Mouse (Mus musculus) heart, embryonic 14.5 days (tissue): ENCODE measurements around the gene Pcbp4. TPM values are rescaled to one million over a fixed set of nuclear protein-coding genes. Genes with fewer than 3 reads are reported as not detected.
A peak's percentile ranks its signal among the peaks of the same experiment; 100 is the strongest.

Experiments used
- ATAC-seq: fragments of 200-750 bp; cut with Nextera tagmentation; 2 replicates; pipeline ENCODE4 v1.8.0; 2017; ENCODE audit warnings: low read depth, moderate TSS enrichment; ENCODE audit not compliant: insufficient number of reproducible peaks, insufficient read depth, low FRiP score
- H3K27ac ChIP-seq, 2 experiments: fragments of 200-500 bp in 1 of 2; fragments of 300-500 bp in 1 of 2; sonication (generic) in 1 of 2; replicated peaks in 1 of 2; 2 replicates each; pipeline ENCODE4 v1.5.1; 2012 to 2014; ENCODE audit warnings: low read depth in 2 of 2, low read length in 2 of 2, control low read depth in 1 of 2, mild to moderate bottlenecking in 1 of 2, mixed read lengths in 1 of 2; ENCODE audit not compliant: control insufficient read depth in 1 of 2, insufficient read depth in 1 of 2
- H3K27me3 ChIP-seq: fragments of 300-500 bp; sonication (generic); 2 replicates; pipeline ENCODE4 v1.6.1; 2014; ENCODE audit warnings: mild to moderate bottlenecking, low read length, control low read depth; ENCODE audit not compliant: control insufficient read depth, insufficient read depth
- H3K36me3 ChIP-seq: fragments of 300-500 bp; sonication (generic); 2 replicates; pipeline ENCODE4 v1.6.1; 2014; ENCODE audit warnings: mild to moderate bottlenecking, control low read depth, low read length, mixed read lengths; ENCODE audit not compliant: control insufficient read depth, insufficient read depth
- H3K4me1 ChIP-seq, 2 experiments: fragments of 200-500 bp in 1 of 2; fragments of 300-500 bp in 1 of 2; sonication (generic) in 1 of 2; 2 replicates each; pipeline ENCODE4 v1.6.1; 2012 to 2014; ENCODE audit warnings: low read length in 2 of 2, control low read depth in 1 of 2, mixed read lengths in 1 of 2; ENCODE audit not compliant: control insufficient read depth in 2 of 2, insufficient read depth in 2 of 2
- H3K4me2 ChIP-seq: fragments of 300-500 bp; sonication (generic); 2 replicates; pipeline ENCODE4 v1.6.1; 2014; ENCODE audit warnings: mild to moderate bottlenecking, low read length
- H3K4me3 ChIP-seq, 2 experiments: fragments of 200-500 bp in 1 of 2; fragments of 300-500 bp in 1 of 2; sonication (generic) in 1 of 2; 2 replicates each; pipeline ENCODE4 v1.5.1; 2012 to 2014; ENCODE audit warnings: low read length in 2 of 2, mild to moderate bottlenecking in 2 of 2, control low read depth in 1 of 2, low read depth in 1 of 2, moderate library complexity in 1 of 2; ENCODE audit not compliant: control insufficient read depth in 1 of 2, insufficient read depth in 1 of 2
- H3K9ac ChIP-seq: fragments of 300-500 bp; sonication (generic); 2 replicates; pipeline ENCODE4 v1.6.1; 2014; ENCODE audit warnings: mild to moderate bottlenecking, low read length
- H3K9me3 ChIP-seq: fragments of 300-500 bp; sonication (generic); 2 replicates; pipeline ENCODE4 v1.6.1; 2016; ENCODE audit warnings: low read length, control low read depth; ENCODE audit not compliant: control insufficient read depth
- WGBS: fragments of 180-500 bp; shearing (Covaris S2); extraction: QIAGEN DNeasy Blood & Tissue Kit; methylation state at CpG from one replicate; pipeline ENCODE4 v1.1.7; 2014; 5-methylcytosine and 5-hydroxymethylcytosine counted together
- polyA plus RNA-seq: library from polyadenylated mRNA; unstranded; fragments of >200 nt; fragmentation: Nextera tagmentation; extraction: Ambion mirVana; gene quantifications from 2 replicates; pipeline ENCODE4 v1.2.1, GENCODE M21; 2014

Pcbp4 gene
- polyA plus RNA-seq, 1 experiment from 2014 or later: 66.4 TPM

- Histone ChIP-seq H3K36me3 (no peaks in the 10 kb centered on the region), H3K27me3 (peaks cover 7% of the 10 kb centered on the region), H3K4me3 (no peak overlapping the region), H3K4me1 (peaks cover 5 to 9% of the 10 kb centered on the region in 2 experiments; a peak in 3 of 4 replicates), H3K9ac (no peak overlapping the region), H3K4me2 (no peak overlapping the region), H3K27ac (no peak overlapping the region), H3K9me3 (no peaks in the 10 kb centered on the region)
- WGBS: 86% methylated on average over 10 of the region's 10 CpGs
- no peak for ATAC-seq
Measured at GRCm38 (mm10) chr9:106509356-106509755, 56.3 kb downstream of the Pcbp4 start.

GRCm38 (mm10) chr9:106512729-106513450 is 59.8 kb downstream of the Pcbp4 start:
- WGBS: 28% methylated on average over 13 of the region's 13 CpGs

GRCm38 (mm10) chr9:106513566-106513965 is 60.5 kb downstream of the Pcbp4 start:
- Histone ChIP-seq H3K4me1 (peaks cover 5 to 9% of the 10 kb centered on the region in 2 experiments; a peak in 3 of 4 replicates), H3K27me3 (peaks cover 9% of the 10 kb centered on the region), H3K36me3 (no peaks in the 10 kb centered on the region), H3K4me3 (no peak overlapping the region), H3K9me3 (no peaks in the 10 kb centered on the region), H3K27ac (no peak overlapping the region), H3K9ac (no peak overlapping the region), H3K4me2 (no peak overlapping the region)
- ATAC-seq: no peak
- 68% methylated on average over 6 of the region's 6 CpGs for WGBS

More at GRCm38 (mm10) chr9:106512729-106513450, 59.8 kb downstream of the Pcbp4 start:
- Histone ChIP-seq H3K36me3 (no peaks in the 10 kb centered on the region), H3K4me1 (peaks cover 5 to 9% of the 10 kb centered on the region in 2 experiments; a peak in 3 of 4 replicates), H3K4me2 (0 out of 2 replicates have a peak overlapping the region, but pooled peaks have one; percentile 17), H3K27ac (no peak overlapping the region), H3K4me3 (no peak overlapping the region), H3K27me3 (peaks cover 9% of the 10 kb centered on the region), H3K9ac (no peak overlapping the region), H3K9me3 (no peaks in the 10 kb centered on the region)
- ATAC-seq: no peak

Other genes starting within 250 kb of the Pcbp4 start
- 0.05 and 0.09 TPM in 2 replicates for gene Tlr9, start 230.7 kb upstream of the Pcbp4 start, polyA plus RNA-seq
- gene Alas1, start 204.6 kb upstream of the Pcbp4 start, polyA plus RNA-seq: 162 and 181 TPM in 2 replicates
- gene Poc1a, start 172.2 kb upstream of the Pcbp4 start, polyA plus RNA-seq: 24.0 and 24.3 TPM in 2 replicates
- 16.4 and 19.8 TPM in 2 replicates for gene Dusp7, start 84.7 kb upstream of the Pcbp4 start, polyA plus RNA-seq
- gene Rpl29, start 23.8 kb upstream of the Pcbp4 start, polyA plus RNA-seq: 691 and 781 TPM in 2 replicates
- 22.8 and 24.8 TPM in 2 replicates for gene Acy1, start 15.0 kb upstream of the Pcbp4 start, polyA plus RNA-seq
- gene Abhd14b, start 5.8 kb upstream of the Pcbp4 start, polyA plus RNA-seq: 6.6 and 7.1 TPM in 2 replicates
- 55.9 and 57.5 TPM in 2 replicates for gene Abhd14a, start 5.6 kb upstream of the Pcbp4 start, polyA plus RNA-seq
- gene Gpr62, start 12.6 kb downstream of the Pcbp4 start, polyA plus RNA-seq: 0.30 and 0.46 TPM in 2 replicates
- 21.8 TPM in 2 replicates for gene Rrp9, start 22.7 kb downstream of the Pcbp4 start, polyA plus RNA-seq
- gene Parp3, start 23.7 kb downstream of the Pcbp4 start, polyA plus RNA-seq: 1.2 and 1.3 TPM in 2 replicates
- not detected in 2 replicates for gene Iqcf1, start 46.7 kb downstream of the Pcbp4 start, polyA plus RNA-seq
- not detected in 2 replicates for gene Iqcf5, start 61.3 kb downstream of the Pcbp4 start, polyA plus RNA-seq
- gene Iqcf3, start 108.3 kb downstream of the Pcbp4 start, polyA plus RNA-seq: not detected in 2 replicates
- gene Iqcf4, start 117.7 kb downstream of the Pcbp4 start, polyA plus RNA-seq: not detected in 2 replicates
- gene Iqcf6, start 173.3 kb downstream of the Pcbp4 start, polyA plus RNA-seq: not detected in 2 replicates
- gene Grm2, start 202.8 kb downstream of the Pcbp4 start, polyA plus RNA-seq: not detected in 2 replicates
- gene Tex264, start 232.6 kb downstream of the Pcbp4 start, polyA plus RNA-seq: 36.4 and 40.3 TPM in 2 replicates